Mouse (Mus musculus): ENCODE data around the gene Abhd11.

DNA sequence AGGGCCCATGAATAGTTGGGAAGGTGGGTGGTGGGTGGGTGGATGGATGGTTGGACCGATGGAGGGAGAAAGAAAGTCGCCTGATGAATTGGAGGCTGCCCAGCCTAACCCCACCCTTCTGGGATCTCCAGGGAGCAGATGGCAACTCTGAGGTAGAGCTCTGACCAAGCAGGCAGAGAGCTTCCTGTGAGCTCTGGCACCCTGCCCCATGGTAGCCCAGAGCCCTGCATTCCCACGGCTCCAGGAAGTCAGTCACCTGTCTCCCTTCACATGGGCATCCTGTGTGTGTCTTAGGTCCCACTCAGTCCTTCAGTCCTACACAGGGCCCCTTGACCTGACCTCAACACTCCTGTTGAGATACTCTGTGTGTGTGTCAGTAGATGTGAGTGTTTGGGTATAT, 29.0 kb downstream of the Abhd11 start:
- no peak for TF ChIP-seq CTCF (IDR thresholded peaks at IDR 0.05; ENCODE audit: insufficient read depth, low read depth, low read length)
- no peak for TF ChIP-seq POLR2A (IDR thresholded peaks at IDR 0.05; ENCODE audit: insufficient read depth, low read depth, low read length)

Data from olfactory bulb, adult 2 months (tissue).